Mouse (Mus musculus) kidney, adult 18-20 months (tissue): ENCODE measurements around the gene Slamf6.
"Not testable (repeated sequence)": the region's sequence is repeated elsewhere in the genome, so short reads cannot be mapped to it uniquely, and the experiment has no call there.

Source experiments
- DNase-seq: peaks from one replicate; pipeline ENCODE4 v3.0.0; 2021

Slamf6 gene

GRCm38 (mm10) chr1:171917305-171918039, at the start of gene Slamf6:
Gene Slamf6, plus strand, starts transcription at chr1:171917515.
- DNase-seq, result no peak

- DNase-seq, result no peak
Observed at GRCm38 (mm10) chr1:171886989-171887388, 30.3 kb upstream of the Slamf6 start.

GRCm38 (mm10) chr1:171895364-171895763, 22.0 kb upstream of the Slamf6 start, which contains the start of gene Gm10521:
Gene Gm10521, plus strand, starts transcription at chr1:171895664.
- DNase-seq, result not testable (repeated sequence)

- DNase-seq, result no peak
Observed at GRCm38 (mm10) chr1:171904011-171904410, 13.3 kb upstream of the Slamf6 start.

GRCm38 (mm10) chr1:171915638-171916458, 1.5 kb upstream of the Slamf6 start:
- no peak for DNase-seq

- no peak for DNase-seq
Observed at GRCm38 (mm10) chr1:171918136-171918920, 1.0 kb downstream of the Slamf6 start.

- DNase-seq, result no peak
Observed at GRCm38 (mm10) chr1:171919193-171919592, 1.9 kb downstream of the Slamf6 start.

GRCm38 (mm10) chr1:171919901-171920510, 2.7 kb downstream of the Slamf6 start:
- no peak for DNase-seq

GRCm38 (mm10) chr1:171920989-171921621, 3.8 kb downstream of the Slamf6 start:
- DNase-seq, result no peak

- DNase-seq, result no peak
Observed at GRCm38 (mm10) chr1:171921641-171922040, 4.3 kb downstream of the Slamf6 start.

GRCm38 (mm10) chr1:171922844-171923243, 5.5 kb downstream of the Slamf6 start:
- DNase-seq, result no peak

- no peak for DNase-seq
Observed at GRCm38 (mm10) chr1:171924900-171925299, 7.6 kb downstream of the Slamf6 start.

GRCm38 (mm10) chr1:171933851-171934250, 16.5 kb downstream of the Slamf6 start:
- DNase-seq, result no peak

- DNase-seq, result no peak
Observed at GRCm38 (mm10) chr1:171938952-171939948, 21.9 kb downstream of the Slamf6 start.

GRCm38 (mm10) chr1:171940626-171941025, 23.3 kb downstream of the Slamf6 start:
- no peak for DNase-seq

GRCm38 (mm10) chr1:171946447-171946995, 29.2 kb downstream of the Slamf6 start:
- no peak for DNase-seq

GRCm38 (mm10) chr1:171948161-171948945, 31.0 kb downstream of the Slamf6 start:
- no peak for DNase-seq

GRCm38 (mm10) chr1:171948946-171949508, 31.7 kb downstream of the Slamf6 start:
- DNase-seq, result no peak

- DNase-seq, result no peak
Observed at GRCm38 (mm10) chr1:171955071-171955470, 37.8 kb downstream of the Slamf6 start.
